Mouse (Mus musculus) heart, embryonic 10.5 days (tissue): ENCODE data around the gene Gpd2. TPM values are rescaled to one million over a fixed set of nuclear protein-coding genes. Genes with fewer than 3 reads are reported as not detected.

Source experiments
- DNase-seq: peaks from one replicate; pipeline ENCODE4 v3.0.0-alpha.2; 2017; ENCODE audit warnings: low spot score
- H3K27ac ChIP-seq: fragments of 300-500 bp; sonication (generic); 2 replicates; pipeline ENCODE4 v1.5.1; 2016; ENCODE audit warnings: mild to moderate bottlenecking
- H3K27me3 ChIP-seq: fragments of 300-500 bp; sonication (generic); 2 replicates; pipeline ENCODE4 v1.6.1; 2016; ENCODE audit warnings: mild to moderate bottlenecking; ENCODE audit not compliant: poor library complexity, insufficient read depth, severe bottlenecking
- H3K36me3 ChIP-seq: fragments of 300-500 bp; sonication (generic); 2 replicates; pipeline ENCODE4 v1.6.1; 2016; ENCODE audit warnings: mild to moderate bottlenecking, moderate library complexity
- H3K4me1 ChIP-seq: fragments of 300-500 bp; sonication (generic); 2 replicates; pipeline ENCODE4 v1.6.1; 2016; ENCODE audit warnings: mild to moderate bottlenecking
- H3K4me3 ChIP-seq: fragments of 300-500 bp; sonication (generic); 2 replicates; pipeline ENCODE4 v1.5.1; 2016; ENCODE audit warnings: mild to moderate bottlenecking, moderate library complexity
- H3K9me3 ChIP-seq: fragments of 300-500 bp; sonication (generic); 2 replicates; pipeline ENCODE4 v1.6.1; 2016; ENCODE audit warnings: mild to moderate bottlenecking, moderate library complexity
- WGBS: fragments of 180-500 bp; shearing (Covaris S2); methylation state at CpG from one replicate; pipeline ENCODE4 v1.1.7; 2016; 5-methylcytosine and 5-hydroxymethylcytosine counted together
- polyA plus RNA-seq: library from polyadenylated mRNA; unstranded; fragments of >200 nt; fragmentation: Nextera tagmentation; extraction: Ambion mirVana; gene quantifications from 2 replicates; pipeline ENCODE4 v1.2.1, GENCODE M21; 2016

The Gpd2 gene
- polyA plus RNA-seq, 1 experiment from 2014 or later = 18.6 TPM

DNA sequence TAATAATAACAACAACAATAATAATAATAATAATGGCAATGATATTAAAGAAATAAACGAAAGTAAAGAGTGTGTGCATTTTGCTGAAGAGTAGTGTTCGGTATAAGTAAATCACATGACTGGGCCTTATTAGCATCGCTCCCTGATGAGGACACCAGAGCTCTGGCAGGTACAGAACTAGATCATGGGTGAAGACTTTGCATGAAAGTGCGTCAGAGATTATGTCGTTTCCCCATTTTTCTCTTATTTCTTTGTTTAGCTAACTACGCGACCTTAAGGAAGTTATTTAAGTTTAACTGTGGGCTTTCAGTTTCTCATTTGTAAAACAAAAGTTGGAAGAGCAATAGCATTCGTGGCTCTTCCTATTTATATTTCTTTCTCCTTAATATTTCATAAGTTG is 5.1 kb upstream of the Gpd2 start:
- WGBS = 89% methylated on average over 8 of the region's 8 CpGs
- H3K27me3 ChIP-seq = no peaks in the 10 kb centered on the region
- H3K9me3 ChIP-seq = no peaks in the 10 kb centered on the region
- peaks cover 4% of the 10 kb centered on the region; the same call in 1 of the 2 replicates for H3K4me1 ChIP-seq
- H3K36me3 ChIP-seq = no peaks in the 10 kb centered on the region
- DNase-seq = no peak
- H3K27ac ChIP-seq = no peak overlapping the region
- no peak overlapping the region for H3K4me3 ChIP-seq

DNA sequence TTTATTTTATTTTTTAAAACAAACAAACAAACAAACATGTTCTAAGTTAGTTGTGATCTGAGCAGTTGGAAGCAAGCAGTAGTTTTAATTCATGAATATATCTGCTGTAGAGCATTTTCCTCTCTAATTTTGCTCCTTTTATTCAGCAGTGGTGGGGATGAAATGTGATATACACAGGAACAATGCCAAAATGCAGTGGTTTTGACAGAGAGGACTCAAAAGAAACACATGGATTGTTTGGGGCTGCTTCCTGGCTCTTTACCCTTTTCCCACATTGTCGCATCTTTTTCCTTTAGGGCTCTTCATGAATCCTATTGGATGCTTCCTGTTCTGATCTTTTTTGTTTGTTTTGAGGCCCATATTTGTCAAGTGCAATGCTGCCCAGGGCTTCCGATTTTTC is 1.2 kb upstream of the Gpd2 start:
- H3K27ac ChIP-seq = no peak overlapping the region
- H3K27me3 ChIP-seq = no peaks in the 10 kb centered on the region
- no peaks in the 10 kb centered on the region for H3K36me3 ChIP-seq
- H3K4me1 ChIP-seq = peaks cover 7% of the 10 kb centered on the region; the same call in 1 of the 2 replicates
- no peaks in the 10 kb centered on the region for H3K9me3 ChIP-seq
- no peak overlapping the region for H3K4me3 ChIP-seq
- DNase-seq = no peak
- WGBS = 90% methylated on average over 2 of the region's 2 CpGs

DNA sequence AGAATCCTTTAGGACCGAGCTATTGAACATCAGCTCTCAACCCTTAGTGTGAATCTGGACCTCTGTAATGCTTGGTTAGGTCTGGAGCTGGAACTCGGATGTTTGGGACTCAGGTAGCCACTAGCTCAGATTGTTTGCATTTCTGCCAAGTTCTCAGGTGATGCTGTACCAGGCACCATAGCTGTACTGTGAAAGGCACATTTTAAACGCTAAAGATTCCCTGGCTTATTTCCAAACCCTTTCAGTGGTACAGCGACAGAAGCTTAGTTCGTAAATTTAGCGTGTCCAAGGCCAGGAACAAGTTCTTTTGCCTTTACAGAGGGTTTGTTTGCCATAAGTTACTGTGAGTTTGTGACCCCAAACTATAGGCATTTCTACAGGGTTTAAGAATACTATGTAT is 409 bp upstream of the Gpd2 start:
- 48% methylated on average over 6 of the region's 6 CpGs for WGBS
- H3K4me3 ChIP-seq = peak overlapping the region; percentile 85
- DNase-seq = no peak

DNA sequence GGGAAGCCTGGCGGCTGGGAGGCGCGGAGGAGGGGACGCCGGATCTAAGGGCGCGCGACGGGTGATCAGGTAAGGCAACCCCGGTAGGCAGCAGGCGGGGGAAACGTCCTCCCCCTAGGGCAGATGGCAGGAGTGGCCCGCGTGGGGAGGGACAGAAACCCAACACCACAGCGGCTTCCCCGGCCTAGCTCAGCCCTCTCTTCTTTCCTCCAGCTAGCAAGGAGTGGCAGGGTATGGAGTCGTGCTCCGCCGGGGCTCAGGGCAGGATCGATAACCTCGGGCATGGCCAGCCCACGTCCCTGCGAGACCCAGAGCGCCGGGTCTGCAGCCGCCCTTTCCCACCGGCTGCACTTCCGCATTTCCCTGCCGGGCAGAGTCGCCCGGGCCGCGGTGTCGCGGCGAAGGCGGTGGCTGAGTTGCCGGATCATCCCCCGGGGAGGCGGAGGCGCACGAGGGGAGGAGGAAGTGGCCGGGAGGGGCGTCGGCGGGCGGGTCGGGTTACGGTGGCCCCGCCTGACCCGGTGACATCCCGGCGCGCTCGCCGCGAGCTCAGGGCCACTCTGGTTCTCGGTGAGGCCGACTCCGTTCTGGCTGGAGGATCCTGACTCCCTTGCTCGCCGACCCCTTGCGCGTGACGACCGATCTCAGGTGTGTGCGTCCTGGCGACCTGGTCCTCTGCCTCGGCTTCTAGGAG is 632 bp downstream of the Gpd2 start:
- under 1% methylated on average over 68 of the region's 69 CpGs for WGBS
- H3K9me3 ChIP-seq = no peaks in the 10 kb centered on the region
- H3K36me3 ChIP-seq = no peaks in the 10 kb centered on the region
- peak overlapping the region; percentile 85 for H3K4me3 ChIP-seq
- H3K27me3 ChIP-seq = no peaks in the 10 kb centered on the region
- peak overlapping the region; percentile 95 for H3K27ac ChIP-seq
- H3K4me1 ChIP-seq = peaks cover 7% of the 10 kb centered on the region; the same call in 1 of the 2 replicates
- peak; percentile 94 for DNase-seq

More for the DNA sequence above, 409 bp upstream of the Gpd2 start:
- no peaks in the 10 kb centered on the region for H3K27me3 ChIP-seq
- no peak overlapping the region for H3K27ac ChIP-seq
- no peaks in the 10 kb centered on the region for H3K36me3 ChIP-seq
- H3K9me3 ChIP-seq = no peaks in the 10 kb centered on the region
- peaks cover 7% of the 10 kb centered on the region; the same call in 1 of the 2 replicates for H3K4me1 ChIP-seq

DNA sequence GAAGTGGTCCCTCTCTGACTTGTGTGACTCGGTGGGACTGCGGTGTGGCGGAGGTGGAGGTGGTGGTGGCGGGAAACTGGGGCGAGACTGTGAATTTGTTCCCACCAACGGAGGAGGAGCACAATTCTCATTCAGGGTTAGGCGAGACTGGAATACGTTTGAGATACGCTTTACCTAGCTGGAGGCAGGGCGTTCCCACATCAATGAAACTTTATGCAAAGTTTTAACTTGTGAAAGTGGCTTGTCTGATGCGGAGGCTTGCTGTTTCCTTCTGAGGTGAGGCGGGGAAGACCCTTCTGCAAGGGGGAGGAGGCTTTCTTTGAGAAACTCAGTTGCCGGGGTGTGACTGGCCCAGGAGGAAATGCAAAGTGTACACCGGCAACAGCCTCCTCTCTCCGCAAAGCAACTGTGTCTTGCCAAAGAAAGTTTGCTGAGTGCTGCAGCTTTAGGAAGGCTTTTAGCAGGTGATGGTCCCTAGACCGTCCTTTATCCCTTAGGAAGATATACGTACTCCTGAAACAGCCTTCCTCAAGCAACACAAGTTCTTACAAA is 1.3 kb downstream of the Gpd2 start:
- Histone ChIP-seq H3K9me3 (no peaks in the 10 kb centered on the region), H3K4me1 (peaks cover 7% of the 10 kb centered on the region; the same call in 1 of the 2 replicates), H3K27ac (peak overlapping the region; percentile 95), H3K27me3 (no peaks in the 10 kb centered on the region), H3K36me3 (no peaks in the 10 kb centered on the region), H3K4me3 (peak overlapping the region; percentile 85)
- 3% methylated on average over 17 of the region's 17 CpGs for WGBS
- DNase-seq = no peak

DNA sequence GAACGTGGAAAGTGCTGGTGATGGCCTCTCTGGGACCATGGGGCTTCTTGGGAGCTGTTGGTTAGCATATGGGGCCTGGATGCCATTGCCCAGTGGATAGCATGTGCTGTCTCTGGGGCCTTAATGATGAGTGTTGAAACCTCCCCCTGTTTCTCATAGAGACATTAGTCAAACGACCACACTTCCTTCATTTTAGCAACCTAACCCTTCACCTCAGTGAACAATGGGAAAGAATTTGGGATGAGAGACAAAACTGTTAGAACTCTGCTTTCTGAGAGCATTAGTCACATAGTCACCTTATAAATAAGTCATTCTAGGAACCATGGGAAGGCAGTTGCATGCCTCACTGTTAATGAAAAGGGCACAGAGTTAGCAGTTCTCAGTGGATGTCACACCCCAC is 1.9 kb downstream of the Gpd2 start:
- H3K9me3 ChIP-seq = no peaks in the 10 kb centered on the region
- H3K4me1 ChIP-seq = peaks cover 7% of the 10 kb centered on the region; the same call in 1 of the 2 replicates
- 0 out of 2 replicates have a peak overlapping the region, but pooled peaks have one; percentile 85 for H3K4me3 ChIP-seq
- WGBS = 20% methylated on average over 2 of the region's 2 CpGs
- no peaks in the 10 kb centered on the region for H3K36me3 ChIP-seq
- H3K27ac ChIP-seq = no peak overlapping the region
- no peaks in the 10 kb centered on the region for H3K27me3 ChIP-seq
- DNase-seq = no peak

DNA sequence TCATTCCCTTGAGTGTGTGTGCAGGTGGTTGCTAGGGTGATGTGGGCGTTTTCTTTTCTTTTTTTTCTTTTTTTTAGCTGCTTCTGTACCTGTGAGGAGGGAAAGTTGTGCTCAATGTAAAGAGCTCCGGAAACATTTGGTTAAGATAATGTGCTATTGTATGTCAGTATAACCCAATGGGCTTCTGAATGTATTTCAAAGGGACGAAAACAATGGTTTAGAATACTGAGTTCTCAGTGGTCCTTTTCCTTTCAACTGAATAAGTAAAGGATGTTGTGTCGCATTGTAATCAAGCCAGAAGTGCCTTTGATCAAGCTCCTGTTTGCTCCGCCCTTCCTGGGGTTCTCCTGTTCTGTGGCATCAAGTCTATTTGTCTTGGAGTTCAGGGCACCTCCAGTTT is 6.6 kb downstream of the Gpd2 start:
- no peak for DNase-seq
- no peaks in the 10 kb centered on the region for H3K27me3 ChIP-seq
- H3K4me3 ChIP-seq = no peak overlapping the region
- 61% methylated on average over 5 of the region's 5 CpGs for WGBS
- H3K4me1 ChIP-seq = no peaks in the 10 kb centered on the region
- no peaks in the 10 kb centered on the region for H3K36me3 ChIP-seq
- H3K9me3 ChIP-seq = no peaks in the 10 kb centered on the region
- no peak overlapping the region for H3K27ac ChIP-seq

DNA sequence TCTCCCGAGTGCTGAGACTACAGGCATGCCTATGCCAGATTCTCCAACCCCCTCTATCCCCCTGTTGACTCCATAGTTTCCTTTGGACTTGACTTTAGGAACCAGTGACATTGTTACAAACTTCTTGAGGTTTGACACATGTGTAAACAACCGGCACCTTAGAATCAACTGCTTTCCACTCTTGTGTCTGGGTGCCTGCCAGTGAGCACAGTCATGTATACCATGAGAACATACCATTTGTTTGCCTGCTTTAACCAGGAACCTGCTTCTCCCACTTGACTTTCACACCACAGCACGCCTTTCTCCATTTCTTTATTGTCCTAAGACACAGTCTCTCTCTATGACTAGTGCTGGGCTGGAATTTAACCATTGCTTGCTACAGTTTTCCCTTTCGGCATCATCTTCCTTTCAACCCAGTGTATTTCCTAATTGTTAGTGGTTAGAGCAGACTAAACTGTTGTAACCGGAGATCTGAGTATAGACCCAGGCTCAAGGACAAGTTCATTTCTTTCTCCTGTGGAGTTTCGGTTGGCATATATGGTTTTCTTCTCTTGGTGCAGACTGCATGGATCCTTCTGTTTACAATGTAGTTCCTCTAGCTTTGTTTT is 8.4 kb downstream of the Gpd2 start:
- Histone ChIP-seq H3K4me3 (no peak overlapping the region), H3K27ac (no peak overlapping the region), H3K4me1 (no peaks in the 10 kb centered on the region), H3K36me3 (no peaks in the 10 kb centered on the region), H3K27me3 (no peaks in the 10 kb centered on the region), H3K9me3 (no peaks in the 10 kb centered on the region)
- 92% methylated on average over 6 of the region's 6 CpGs for WGBS
- no peak for DNase-seq

DNA sequence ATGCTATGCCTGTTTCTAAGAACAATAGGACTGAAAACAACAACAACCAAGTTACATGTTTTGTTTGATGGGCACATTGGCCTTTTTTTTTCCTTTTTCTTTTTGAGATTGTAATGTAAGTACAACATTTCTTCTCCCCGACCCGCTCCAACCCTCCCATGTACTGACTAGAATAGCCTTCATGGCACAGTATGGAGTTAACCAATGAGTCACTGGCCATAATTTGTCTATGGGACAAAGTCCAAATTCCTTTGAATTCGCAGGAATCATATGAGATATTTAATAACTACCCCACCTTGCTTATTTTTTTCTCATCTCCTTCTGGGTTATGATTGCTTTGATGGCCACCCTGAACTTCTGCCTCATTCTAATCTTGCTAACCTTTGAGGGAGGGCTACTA is 12.7 kb downstream of the Gpd2 start:
- no peak for DNase-seq
- 0 out of 2 replicates have a peak, but pooled peaks cover 6% of the 10 kb centered on the region for H3K4me1 ChIP-seq
- no peaks in the 10 kb centered on the region for H3K36me3 ChIP-seq
- H3K27me3 ChIP-seq = no peaks in the 10 kb centered on the region
- no peak overlapping the region for H3K4me3 ChIP-seq
- no peak overlapping the region for H3K27ac ChIP-seq
- WGBS = 95% methylated on average over 3 of the region's 3 CpGs
- H3K9me3 ChIP-seq = no peaks in the 10 kb centered on the region

DNA sequence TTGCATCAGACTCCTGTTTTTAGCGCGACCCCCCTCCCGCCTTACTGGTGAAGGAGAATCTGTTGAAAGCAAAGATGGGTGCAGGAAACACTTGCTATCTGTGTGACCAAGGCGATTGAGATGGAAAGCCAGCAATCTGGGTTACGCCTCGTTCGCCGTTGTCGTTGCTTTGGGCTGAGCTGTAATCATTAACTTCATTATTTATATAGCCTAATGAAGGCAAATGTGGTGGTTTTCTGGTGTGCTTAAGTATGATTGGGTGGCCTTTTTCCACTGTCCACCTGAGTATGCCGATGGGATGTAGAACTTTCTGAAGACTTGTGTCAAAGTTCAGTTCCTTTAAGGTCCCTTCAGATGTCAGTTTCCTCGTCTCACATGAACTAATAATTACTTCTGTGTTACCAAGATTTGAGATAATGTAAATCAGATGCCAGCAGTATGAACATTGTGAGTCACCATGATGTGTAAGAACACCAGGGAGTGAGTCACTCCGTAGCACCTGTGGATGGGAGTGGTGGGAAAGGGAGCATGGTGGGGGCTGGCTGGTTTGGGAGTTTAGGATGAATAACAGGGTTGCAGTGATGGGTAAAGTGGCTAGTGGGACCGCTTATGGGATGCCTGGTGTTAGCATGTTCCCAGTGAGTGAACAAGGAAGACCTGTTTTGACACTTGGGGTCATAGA is 14.3 kb downstream of the Gpd2 start:
- Histone ChIP-seq H3K9me3 (no peaks in the 10 kb centered on the region), H3K36me3 (no peaks in the 10 kb centered on the region), H3K27ac (no peak overlapping the region), H3K4me3 (no peak overlapping the region), H3K4me1 (peaks cover 18% of the 10 kb centered on the region), H3K27me3 (no peaks in the 10 kb centered on the region)
- no peak for DNase-seq
- WGBS = 86% methylated on average over 13 of the region's 13 CpGs

DNA sequence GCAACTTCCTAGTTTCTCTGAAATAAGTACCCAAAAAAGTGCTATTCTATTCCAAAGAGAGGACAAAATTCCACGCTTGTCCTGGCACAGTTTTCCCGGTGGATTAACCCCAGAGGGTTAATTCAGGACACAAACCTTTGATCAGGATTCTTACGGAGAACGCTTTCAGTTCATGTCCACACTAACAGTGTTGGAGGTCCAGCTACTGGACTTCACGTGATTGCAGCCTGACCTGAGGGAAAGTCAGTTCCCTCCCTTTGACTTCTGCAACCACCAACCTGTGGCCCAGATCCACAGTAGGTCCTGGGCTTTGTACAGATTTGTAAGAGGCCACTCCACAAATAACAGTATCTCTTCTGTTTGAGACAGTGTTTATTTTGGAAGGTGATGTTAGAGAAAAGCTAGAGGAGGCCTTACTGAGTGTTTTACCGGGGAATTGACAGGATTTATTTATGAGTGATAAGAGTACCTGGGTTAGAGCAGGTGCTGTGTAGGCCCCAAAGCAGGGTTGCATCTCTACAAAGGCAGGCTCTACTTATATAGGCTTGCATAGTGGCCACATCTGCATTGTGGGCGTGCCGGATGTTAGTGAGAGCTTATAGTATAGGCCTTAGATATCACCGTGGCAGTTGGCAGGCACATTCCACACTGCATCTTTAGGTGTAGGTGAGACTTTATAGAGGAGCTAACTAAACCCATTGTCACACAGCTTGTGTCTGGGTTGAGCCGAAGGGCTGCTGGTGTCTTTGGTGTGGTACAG is 15.3 kb downstream of the Gpd2 start:
- Histone ChIP-seq H3K4me3 (no peak overlapping the region), H3K4me1 (peaks cover 20% of the 10 kb centered on the region), H3K9me3 (no peaks in the 10 kb centered on the region), H3K27me3 (no peaks in the 10 kb centered on the region), H3K27ac (no peak overlapping the region), H3K36me3 (no peaks in the 10 kb centered on the region)
- WGBS = 83% methylated on average over 10 of the region's 10 CpGs
- DNase-seq = no peak

DNA sequence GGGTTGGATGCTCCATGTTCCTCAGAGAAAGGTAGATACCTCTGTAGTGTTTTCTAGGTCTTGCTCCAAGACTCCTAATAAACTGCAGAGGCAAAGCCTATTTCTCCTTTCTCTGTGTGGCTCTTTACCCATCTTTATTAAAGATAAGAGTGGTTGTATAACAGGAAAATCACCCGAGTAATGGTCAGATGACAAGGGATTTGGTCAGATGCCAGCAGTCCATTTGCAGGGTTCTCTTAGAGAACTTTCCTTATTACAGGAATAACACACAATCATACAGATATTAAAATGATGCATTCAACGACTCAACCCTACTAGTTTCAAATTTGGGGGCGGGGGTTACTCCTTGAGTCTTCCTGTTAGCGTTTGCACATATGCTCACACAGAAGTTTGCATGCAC is 16.8 kb downstream of the Gpd2 start:
- 91% methylated on average over 4 of the region's 4 CpGs for WGBS
- Histone ChIP-seq H3K9me3 (no peaks in the 10 kb centered on the region), H3K36me3 (no peaks in the 10 kb centered on the region), H3K4me3 (no peak overlapping the region), H3K4me1 (peaks cover 20% of the 10 kb centered on the region), H3K27me3 (no peaks in the 10 kb centered on the region), H3K27ac (no peak overlapping the region)
- no peak for DNase-seq
